Mouse (Mus musculus) spleen, adult 18-20 months (tissue): ENCODE results near the gene Rpl32.

Source experiments
- DNase-seq, 2 experiments: peaks; one replicate each; pipeline ENCODE4 v3.0.0; 2022; ENCODE audit warnings: mixed read lengths in 2 of 2

Rpl32 gene

GRCm38 (mm10) chr6:115808488-115809231 is at the start of gene Rpl32:
Gene Rpl32 (minus strand): TSS chr6:115808747.
- DNase-seq, result peak; percentile 75 to 83

DNA sequence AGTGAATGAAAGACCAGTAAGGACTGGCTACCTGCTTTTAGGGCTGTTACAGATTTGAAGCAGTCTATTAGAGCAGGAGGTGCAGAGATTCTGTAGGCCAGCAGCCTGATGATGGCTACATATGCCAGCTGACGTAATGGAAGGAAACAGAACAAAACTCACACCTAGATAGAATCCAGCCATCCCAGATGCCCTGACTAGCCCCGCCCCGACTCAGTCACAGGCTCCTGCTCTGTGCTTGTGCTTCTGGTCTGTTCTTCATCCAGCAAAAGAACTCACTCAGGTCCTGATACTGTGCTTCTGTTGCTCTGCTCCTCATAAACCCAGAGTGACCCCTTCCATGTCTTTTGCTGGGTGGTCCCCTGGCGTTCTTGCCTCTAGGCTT is 47.8 kb upstream of the Rpl32 start:
- DNase-seq, result no peak

- DNase-seq, result no peak
These were observed 47.3 kb upstream of the Rpl32 start for GRCm38 (mm10) chr6:115855733-115856360.

GRCm38 (mm10) chr6:115854432-115854831 is 45.9 kb upstream of the Rpl32 start:
- DNase-seq, result peak in 1 of 2 experiments; percentile 27

DNA sequence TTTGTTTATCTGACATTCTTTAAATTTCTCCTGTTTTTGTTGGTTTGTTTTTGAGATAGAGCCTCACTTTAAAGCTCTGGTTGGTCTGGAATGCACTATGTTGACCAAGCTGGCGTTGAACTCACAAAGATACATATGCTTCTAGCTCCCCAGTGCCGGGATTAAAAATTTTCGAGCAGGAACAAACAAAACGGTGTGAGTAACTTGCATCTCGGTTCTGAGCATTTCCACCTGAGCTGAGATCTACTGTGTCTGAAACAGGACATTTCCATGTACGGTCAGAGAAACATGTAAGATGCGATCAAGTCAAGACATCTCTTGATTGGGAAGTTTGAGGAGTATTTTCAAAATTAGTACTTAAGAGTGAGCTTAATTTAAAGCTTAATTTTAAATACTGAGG is 45.4 kb upstream of the Rpl32 start:
- no peak for DNase-seq

GRCm38 (mm10) chr6:115853091-115853813 is 44.7 kb upstream of the Rpl32 start, which contains the start of the genes Mbd4 and Ift122:
Gene Mbd4 (minus strand): TSS chr6:115853371.
Gene Ift122 (plus strand): TSS chr6:115853470.
- DNase-seq, result peak; percentile 94 to 98

DNA sequence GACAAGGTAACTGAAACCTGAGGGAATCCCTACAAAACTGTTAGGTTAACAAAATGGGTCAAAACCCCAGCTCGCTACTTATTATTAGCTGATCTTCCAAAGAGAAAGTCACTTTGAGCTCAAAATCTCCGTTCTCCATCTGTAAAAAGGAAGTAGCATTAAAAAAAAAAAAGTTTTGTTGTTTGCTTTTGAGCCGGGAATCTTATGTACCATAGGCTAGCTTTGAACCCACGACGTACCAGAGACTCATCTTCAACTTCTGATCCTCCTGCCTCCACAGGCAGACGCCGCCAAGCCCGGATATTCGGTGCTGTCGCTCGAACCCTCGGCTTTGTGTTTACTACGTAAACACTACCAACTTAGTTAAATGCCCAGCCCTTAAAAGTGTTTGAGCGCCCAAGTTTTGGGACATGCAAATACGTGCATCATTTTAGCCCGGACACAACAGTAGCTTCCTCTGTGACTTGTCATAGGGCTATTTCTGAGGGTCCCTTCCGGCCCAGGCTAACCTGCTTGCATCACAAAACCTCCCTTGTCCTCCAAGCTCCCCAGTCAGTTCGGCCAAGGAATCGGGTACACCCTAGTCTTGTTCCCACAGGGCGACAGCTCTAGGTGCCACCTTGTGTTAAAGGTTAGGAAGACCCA is 44.0 kb upstream of the Rpl32 start:
- DNase-seq, result peak in 1 of 2 experiments; percentile 13

DNA sequence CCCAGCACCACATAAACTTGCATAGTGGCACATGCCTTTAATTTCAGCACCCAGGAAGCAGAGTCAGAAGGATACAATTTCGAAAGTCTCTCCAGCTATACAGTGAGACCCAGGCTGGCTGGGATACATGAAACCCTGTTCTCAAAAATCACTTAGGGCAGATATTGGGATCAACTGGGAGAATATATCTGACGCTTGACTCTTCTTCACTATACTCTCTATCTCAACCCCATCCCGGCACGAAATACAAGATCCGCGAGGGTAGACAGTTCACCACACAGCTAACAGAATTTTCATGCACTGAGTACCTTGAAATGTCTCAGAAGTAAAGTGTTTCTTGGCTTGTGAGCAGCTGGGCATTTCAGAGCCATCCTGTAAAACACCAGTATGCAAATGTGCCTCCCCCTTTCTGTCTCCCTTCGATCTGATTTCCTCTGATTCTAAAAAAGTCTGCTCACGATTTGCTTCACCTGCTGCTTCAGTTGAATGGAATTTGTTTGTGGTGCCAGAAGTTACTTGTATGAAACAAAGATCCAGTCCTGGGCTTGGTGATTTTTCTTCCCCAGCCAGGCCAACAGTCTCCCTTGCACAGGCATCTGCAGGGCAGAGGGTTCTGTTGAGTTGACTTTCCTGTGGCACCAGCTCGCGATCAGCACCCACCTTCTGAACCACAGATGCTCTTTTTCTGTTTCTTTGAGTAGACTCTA is 40.2 kb upstream of the Rpl32 start:
- peak in 1 of 2 experiments; percentile 17 for DNase-seq

GRCm38 (mm10) chr6:115846640-115847411 is 38.3 kb upstream of the Rpl32 start:
- DNase-seq, result peak; percentile 28 to 73

DNA sequence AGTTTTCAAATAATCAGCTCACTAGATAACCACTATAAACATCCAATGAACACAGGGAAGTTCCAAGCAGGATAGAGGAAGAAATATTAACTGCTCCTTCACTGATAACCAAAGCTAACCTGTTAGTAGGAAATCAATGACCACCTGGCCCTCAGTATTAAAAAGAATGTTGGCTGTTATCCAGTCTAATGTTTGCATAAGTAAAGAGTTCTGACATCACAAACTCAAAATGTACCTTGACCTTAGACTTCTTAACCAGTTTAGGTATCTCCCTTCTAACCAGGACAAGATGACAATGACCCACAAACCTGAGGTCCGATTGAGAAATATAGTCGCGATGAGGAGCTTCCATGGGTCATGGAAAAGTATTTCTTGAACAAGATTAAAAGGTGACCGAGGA is 36.5 kb upstream of the Rpl32 start:
- DNase-seq, result no peak

DNA sequence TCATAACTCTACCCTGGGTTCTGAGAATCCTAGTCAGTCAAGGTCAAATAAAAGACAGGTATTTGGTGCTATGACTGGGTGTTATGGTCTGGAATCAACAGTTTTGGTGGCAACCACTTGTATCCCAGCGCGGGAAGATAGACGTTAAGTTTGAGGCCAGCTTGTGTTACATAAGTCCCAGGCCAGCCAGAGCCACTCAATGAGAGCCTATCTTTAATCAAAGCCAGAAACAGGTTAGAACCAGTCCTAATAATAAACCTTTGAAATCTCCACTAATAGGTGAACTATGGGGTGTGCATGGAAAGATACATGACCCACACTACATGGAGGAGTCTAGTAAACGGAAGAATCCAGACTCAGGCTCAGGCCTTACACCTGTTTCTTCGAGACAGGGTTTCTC is 30.2 kb upstream of the Rpl32 start:
- no peak for DNase-seq

GRCm38 (mm10) chr6:115838161-115838597 is 29.6 kb upstream of the Rpl32 start, which contains the start of gene Efcab12:
Gene Efcab12 (minus strand): TSS chr6:115838412.
- no peak for DNase-seq

GRCm38 (mm10) chr6:115833861-115834260 is 25.3 kb upstream of the Rpl32 start:
- DNase-seq, result no peak

- DNase-seq, result no peak
These were observed 23.8 kb upstream of the Rpl32 start for GRCm38 (mm10) chr6:115832152-115832850.

GRCm38 (mm10) chr6:115830779-115831601 is 22.4 kb upstream of the Rpl32 start:
- no peak for DNase-seq

DNA sequence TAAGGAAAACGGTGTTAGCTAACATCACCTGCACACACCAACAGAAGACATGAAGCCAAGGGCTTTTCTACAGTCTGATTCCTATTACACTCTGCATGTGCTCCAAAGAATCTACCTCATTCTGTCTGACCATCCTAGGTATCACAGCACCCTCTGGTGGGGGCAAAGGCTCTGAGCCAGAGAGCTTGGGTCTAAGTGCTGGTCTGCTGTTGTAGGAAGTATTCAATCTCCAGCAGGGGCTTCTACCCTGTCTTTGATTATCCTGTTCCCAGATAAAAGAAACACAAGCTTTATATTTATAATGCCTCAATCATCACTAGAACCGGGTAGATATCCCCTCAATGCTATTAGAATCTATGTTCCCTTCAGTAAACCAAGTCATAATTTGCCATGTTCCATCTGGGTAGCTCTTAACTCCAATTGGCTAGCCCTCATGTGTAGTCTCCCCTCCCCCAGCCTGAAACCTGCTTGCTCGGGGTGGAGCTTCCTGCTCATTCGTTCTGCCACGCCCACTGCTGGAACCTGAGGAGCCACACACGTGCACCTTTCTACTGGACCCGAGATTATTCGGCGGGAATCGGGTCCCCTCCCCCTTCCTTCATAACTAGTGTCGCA is 15.4 kb upstream of the Rpl32 start:
- peak; percentile 40 to 67 for DNase-seq

DNA sequence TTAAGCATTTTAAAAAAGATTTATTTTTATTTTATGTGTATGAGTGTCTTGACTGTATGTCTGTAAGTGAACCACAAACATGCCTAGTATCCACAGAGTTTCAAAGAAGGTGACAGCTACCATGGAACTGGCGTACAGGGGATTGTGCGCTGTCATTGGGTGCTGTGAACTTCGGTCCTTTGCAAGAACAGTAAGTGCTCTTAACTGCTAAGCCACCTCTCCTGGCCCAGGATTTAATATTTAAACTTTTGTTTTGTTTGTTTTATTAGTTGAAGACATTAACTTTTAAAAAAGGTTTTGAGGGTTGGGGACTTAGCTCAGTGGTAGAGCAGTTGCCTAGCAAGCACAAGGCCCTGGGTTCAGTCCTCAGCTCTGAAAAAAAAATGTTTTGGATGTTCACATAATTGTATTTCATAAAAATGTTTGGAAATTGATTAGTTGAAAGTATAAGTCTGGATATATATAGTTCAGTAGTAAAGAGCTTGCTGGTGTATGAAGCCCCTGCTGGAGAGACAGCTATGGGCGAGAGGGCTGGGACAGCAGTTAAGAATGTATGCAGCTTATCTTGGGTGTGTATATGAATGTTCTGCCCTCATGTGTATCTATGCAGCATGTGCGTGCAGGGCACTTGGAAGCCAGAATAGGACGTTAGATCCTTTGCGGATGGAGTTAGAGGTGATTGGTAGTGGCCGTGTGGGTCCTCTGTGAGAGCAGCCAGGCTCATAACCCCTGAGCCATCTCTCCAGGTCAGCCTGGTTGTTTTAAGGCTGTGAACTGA is 12.9 kb upstream of the Rpl32 start:
- no peak for DNase-seq

GRCm38 (mm10) chr6:115818129-115818528 is 9.6 kb upstream of the Rpl32 start:
- no peak for DNase-seq

GRCm38 (mm10) chr6:115815041-115815440 is 6.5 kb upstream of the Rpl32 start:
- DNase-seq, result no peak
